Mouse (Mus musculus) common myeloid progenitor, adult 5-6 weeks (primary cell): ENCODE data around the gene Aass. TPM values are rescaled to one million over a fixed set of nuclear protein-coding genes. Genes with fewer than 3 reads are reported as not detected.

Experiments used
- ATAC-seq: replicated peaks from 2 replicates; pipeline ENCODE4 v1.8.0; 2016; ENCODE audit warnings: low read depth, mild to moderate bottlenecking, moderate TSS enrichment, inconsistent platforms; ENCODE audit not compliant: poor library complexity, severe bottlenecking
- total RNA-seq: library from RNA; stranded (forward); fragments of 200-1000, 187-1606 nt; gene quantifications from 2 replicates; pipeline ENCODE4 v1.2.3, GENCODE M21; 2017

Aass gene
- total RNA-seq, 1 experiment from 2014 or later, result not detected

GRCm38 (mm10) chr6:23076060-23076459 lies 56.7 kb downstream of the Aass start:
- ATAC-seq, result no peak

- ATAC-seq, result no peak
Observed at GRCm38 (mm10) chr6:23055734-23056133, 77.1 kb downstream of the Aass start.

GRCm38 (mm10) chr6:23048836-23049235 lies 84.0 kb downstream of the Aass start:
- no peak for ATAC-seq

- no peak for ATAC-seq
Observed at GRCm38 (mm10) chr6:23028251-23028650, 104.5 kb downstream of the Aass start.

Other genes starting within 250 kb of the Aass start
- gene Fezf1, start 115.4 kb upstream of the Aass start, total RNA-seq, result not detected in 2 replicates